Mouse (Mus musculus) layer of hippocampus, postnatal 25 days (tissue): ENCODE measurements around the gene Tysnd1. TPM values are rescaled to one million over a fixed set of nuclear protein-coding genes. Genes with fewer than 3 reads are reported as not detected.
A peak's percentile ranks its signal among the peaks of the same experiment; 100 is the strongest.

Experiments
- DNase-seq, 2 experiments: peaks; one replicate each; pipeline ENCODE4 v3.0.0; 2022; ENCODE audit warnings: mixed read lengths in 2 of 2, low spot score in 1 of 2; ENCODE audit errors: extremely low spot score in 1 of 2
- total RNA-seq, 2 experiments: library from RNA; stranded (reverse); gene quantifications; 2 replicates each; pipeline ENCODE4 v1.2.3; 2021

The Tysnd1 gene
- total RNA-seq, 2 experiments from 2014 or later = 22.9 to 27.1 TPM

GRCm38 (mm10) chr10:61680015-61680913 lies 15.1 kb upstream of the Tysnd1 start, which contains the start of gene Sar1a:
TSS of gene Sar1a (plus strand) at chr10:61680299.
- DNase-seq = peak; percentile 96

- DNase-seq = no peak
Observed at GRCm38 (mm10) chr10:61689405-61689804, 5.9 kb upstream of the Tysnd1 start.

DNA sequence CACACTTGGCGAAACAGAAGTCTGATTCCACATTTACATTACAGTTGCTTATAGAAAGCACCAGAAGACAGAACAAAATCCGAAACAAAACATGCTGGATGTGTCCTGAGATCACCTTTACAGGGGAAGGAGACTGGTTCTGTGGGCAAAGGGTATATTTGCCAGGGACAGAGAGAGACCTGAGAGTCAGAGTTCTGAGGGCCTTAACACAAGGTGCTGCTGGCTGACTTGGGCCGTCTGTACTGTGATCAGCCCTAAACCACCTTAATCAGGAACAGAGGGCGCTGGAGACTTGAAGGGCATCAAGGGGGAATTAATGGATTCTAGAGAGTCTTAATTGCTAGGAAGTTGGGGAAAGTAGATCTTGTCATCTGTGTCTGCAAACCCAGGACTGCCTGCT lies 1.8 kb upstream of the Tysnd1 start:
- no peak for DNase-seq

GRCm38 (mm10) chr10:61695703-61696559 lies 617 bp downstream of the Tysnd1 start:
- DNase-seq = no peak

DNA sequence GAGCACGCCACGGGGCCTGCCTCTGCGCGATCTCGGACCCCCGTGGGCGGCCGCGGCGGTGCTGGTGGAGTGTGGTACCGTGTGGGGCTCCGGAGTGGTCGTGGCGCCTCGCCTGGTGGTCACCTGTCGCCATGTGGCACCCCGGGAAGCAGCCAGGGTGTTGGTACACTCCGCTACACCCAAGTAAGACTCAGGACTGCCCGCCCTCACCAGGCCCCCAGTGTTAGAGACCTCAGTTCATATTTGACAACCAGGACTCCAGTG lies 1.2 kb downstream of the Tysnd1 start:
- DNase-seq = no peak

DNA sequence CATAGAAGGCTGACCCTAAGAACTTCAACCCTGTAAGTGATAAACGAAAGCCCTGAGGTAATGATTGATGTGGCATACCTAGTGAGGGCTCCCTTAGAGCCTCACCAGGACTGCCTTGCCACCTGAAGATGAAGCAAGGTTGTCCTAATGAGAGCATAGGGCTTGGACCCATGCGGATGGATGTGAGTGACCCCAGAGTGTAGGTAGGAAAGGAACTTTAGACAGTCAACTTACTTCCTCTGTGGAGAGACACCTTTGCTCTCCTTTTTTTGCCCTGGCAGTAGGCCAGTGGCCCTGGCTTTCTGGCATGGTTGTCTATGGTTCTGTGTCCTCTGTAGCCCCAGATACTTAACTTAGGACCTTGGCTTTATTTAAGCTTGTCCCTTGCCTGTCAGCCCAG lies 1.7 kb downstream of the Tysnd1 start:
- DNase-seq = no peak

DNA sequence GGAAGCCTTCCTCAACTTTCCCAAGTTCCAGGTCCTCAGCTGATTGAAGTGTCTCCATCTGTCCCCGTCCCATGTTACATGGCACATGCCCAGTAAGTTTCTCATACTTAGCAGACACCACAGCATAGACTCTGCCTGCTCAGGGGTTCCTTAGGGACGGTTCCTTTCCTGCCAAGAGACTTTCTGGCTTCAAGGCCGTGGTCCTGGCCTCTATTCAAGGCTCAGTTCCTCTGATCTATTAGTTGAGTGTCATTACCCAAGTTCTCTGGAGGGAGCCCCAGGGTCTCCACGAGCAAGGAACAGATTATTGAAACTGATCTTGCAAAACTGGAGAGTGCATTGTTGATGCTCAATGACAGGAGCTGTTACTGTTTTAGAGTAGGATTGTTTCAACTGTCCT lies 9.3 kb downstream of the Tysnd1 start:
- DNase-seq = no peak

DNA sequence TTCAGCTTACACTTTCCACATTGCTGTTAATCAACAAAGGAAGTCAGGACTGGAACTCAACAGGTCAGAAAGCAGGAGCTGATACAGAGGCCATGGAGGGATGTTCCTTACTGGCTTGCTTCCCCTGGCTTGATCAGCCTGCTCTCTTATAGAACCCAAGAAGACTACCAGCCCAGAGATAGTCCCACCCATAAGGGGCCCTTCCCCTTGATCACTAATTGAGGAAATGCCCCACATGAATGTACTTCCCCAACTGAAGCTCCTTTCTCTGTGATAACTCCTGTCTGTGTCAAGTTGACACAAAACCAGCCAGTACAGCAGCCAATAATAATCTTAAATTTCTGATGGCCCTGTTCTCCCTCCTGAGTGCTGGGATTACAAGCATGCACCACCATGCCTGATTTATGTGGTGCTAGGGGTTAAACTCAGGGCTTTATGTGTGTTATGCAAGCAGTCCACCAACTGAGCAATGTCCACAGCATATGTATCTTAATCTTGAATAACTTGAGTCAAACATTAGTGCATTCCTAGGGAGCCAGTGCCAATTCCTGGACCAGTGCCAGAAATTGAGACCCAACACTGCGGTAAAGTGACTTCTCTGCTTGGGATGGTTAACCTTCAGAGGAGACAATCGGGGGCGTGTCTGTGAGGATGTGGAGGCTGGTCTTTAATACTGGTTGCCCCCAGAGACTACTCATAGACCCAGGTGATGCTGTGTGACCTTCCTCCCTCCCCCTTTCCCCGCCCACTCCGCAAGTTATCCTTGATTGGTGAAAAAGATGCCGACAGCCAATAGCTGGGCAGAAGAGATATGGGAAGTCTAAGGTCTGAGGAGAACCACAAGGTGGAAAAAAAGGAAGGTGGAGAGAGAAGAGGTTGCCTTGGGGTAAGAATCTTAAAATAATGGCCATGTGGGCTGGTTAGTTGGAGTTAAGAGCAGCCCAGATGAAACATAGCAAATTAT lies 11.4 kb downstream of the Tysnd1 start:
- no peak for DNase-seq

GRCm38 (mm10) chr10:61713601-61714000 lies 18.3 kb downstream of the Tysnd1 start:
- DNase-seq = no peak

- no peak for DNase-seq
Observed at GRCm38 (mm10) chr10:61714146-61714545, 18.8 kb downstream of the Tysnd1 start.

DNA sequence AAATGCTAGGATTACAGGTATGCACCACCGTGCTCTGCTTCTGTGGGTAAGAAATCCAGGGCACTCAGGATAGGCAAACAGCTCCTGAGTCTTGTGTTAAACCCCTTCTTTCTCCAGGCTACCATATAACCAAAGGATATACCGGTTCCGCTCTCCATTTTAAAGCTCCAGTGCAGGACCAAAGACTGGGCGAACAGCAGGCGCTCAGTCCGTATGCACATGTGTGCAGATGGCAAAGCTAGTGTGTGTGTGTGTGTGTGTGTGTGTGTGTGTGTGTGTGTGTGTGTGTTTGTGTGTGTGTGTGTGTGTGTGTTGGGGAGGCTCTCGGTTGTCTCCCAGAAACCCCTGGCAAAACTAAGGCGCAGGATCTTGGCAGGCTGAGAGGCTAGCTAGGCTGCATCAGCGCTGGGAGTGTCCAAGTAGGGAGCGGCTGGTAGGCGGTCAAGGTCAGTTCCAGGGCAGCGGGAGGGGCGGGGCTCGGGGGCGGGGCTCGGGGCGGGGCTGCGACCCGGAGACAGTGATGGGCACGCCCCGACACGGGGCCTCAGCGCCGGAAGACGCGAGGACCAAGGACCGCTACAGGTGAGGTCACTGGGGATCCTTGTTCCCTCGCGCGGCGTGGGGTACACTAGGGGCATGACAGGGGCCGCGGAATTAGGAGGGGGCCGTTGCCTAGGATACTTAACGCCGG lies 19.6 kb downstream of the Tysnd1 start, which contains the start of gene Aifm2:
TSS of gene Aifm2 (plus strand) at position 493 of the 691 bp plus-strand sequence.
- no peak for DNase-seq

DNA sequence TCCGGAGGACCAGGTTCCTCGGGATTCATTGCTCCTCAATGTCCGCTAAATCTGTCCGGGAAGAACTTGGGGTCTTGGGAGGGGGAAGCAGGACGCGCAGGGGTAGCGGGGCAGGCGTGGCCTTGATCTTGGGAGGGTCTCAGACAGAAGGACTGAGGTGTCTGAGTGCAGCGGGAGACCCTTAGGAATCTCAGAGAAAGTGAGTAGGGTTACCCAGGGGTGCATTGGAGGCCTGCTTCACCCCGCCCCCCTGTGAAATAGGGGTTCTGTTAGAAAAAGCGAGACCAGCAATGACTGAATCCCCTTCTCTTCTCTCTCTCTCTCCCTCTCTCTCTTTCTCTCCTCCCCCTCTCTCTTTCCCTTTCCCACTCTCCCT lies 20.1 kb downstream of the Tysnd1 start:
- DNase-seq = no peak

DNA sequence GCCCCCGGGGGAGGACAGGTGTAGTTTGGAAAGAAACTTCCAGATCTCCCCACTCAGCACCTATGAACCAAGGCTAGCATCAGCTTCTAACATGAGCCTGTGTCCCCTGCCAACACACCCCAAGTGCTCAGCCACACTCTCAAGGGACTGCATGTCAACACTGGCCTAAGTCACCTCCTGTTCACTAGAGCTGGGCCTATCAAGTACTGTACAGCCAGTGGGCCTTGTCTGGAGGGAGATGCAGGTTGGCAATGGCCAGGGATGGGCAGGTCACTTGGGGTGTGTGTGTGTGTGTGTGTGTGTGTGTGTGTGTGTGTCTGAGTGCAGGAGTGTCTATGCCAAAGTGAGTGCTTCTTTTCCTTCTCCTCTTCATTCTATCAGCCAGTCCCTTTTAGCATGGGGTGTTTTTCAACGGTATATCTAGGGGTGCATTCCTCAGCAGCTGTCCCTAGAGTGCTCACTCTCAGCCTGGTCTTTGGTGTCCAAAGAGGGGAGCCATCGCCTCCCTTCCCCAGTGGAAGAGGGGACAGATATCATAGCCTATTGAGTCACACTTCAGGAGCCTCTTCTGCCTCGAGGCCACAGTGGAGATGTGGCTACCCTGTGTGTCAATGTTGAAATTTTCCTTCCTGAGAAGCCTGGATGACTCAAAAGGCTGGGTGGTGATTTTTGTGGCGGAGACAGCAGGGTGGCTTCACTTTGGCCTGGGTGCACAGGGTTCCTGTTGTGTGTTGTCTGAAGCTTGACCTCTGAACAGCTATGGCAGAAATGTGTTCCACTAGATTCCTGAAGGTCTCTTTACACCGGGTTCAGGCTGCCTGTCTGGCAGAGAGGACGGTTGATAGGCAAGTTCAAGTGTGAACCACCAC lies 20.9 kb downstream of the Tysnd1 start:
- DNase-seq = no peak

GRCm38 (mm10) chr10:61717406-61718296 lies 22.3 kb downstream of the Tysnd1 start:
- no peak for DNase-seq

- DNase-seq = no peak
Observed at GRCm38 (mm10) chr10:61720331-61720730, 25.0 kb downstream of the Tysnd1 start.

DNA sequence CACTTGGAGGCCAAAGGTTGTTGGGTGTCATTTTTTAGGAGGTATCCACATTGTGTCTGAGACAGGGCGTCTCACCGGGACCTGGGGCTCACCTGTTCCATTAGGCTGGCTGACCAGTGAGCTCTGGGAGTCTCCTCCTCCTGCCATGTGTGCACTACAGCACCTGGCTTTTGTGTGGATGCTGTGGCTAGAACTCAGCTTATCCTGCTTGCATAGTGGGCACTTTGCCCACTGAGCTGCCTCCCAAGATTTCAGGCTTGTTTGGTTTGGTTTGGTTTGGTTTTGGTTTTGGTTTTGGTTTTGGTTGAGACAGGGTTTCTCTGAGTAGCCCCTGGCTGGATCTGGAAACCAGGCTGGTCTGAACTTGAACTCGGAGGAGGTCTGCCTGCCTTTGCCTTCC lies 26.9 kb downstream of the Tysnd1 start:
- DNase-seq = no peak

GRCm38 (mm10) chr10:61723271-61723670 lies 28.0 kb downstream of the Tysnd1 start:
- DNase-seq = no peak

- peak in 1 of 2 experiments; percentile 38 for DNase-seq
Observed at GRCm38 (mm10) chr10:61729181-61729580, 33.9 kb downstream of the Tysnd1 start.
